Mouse (Mus musculus) kidney, embryonic 15.5 days (tissue): Measurements from ENCODE around the gene Muc4. TPM values are rescaled to one million over a fixed set of nuclear protein-coding genes. Genes with fewer than 3 reads are reported as not detected.

ENCODE experiments used
- ATAC-seq: fragments of 200-750 bp; cut with Nextera tagmentation; replicated peaks from 2 replicates; pipeline ENCODE4 v1.8.0; 2017; ENCODE audit warnings: moderate TSS enrichment; ENCODE audit not compliant: low FRiP score
- H3K27ac ChIP-seq: fragments of 300-500 bp; sonication (generic); 2 replicates; pipeline ENCODE4 v1.5.1; 2015; ENCODE audit warnings: mild to moderate bottlenecking, inconsistent platforms
- H3K27me3 ChIP-seq: fragments of 300-500 bp; sonication (generic); 2 replicates; pipeline ENCODE4 v1.6.1; 2015; ENCODE audit warnings: inconsistent platforms
- H3K36me3 ChIP-seq: fragments of 300-500 bp; sonication (generic); 2 replicates; pipeline ENCODE4 v1.6.1; 2015; ENCODE audit warnings: inconsistent platforms
- H3K4me1 ChIP-seq: fragments of 300-500 bp; sonication (generic); 2 replicates; pipeline ENCODE4 v1.6.1; 2015; ENCODE audit warnings: inconsistent platforms
- H3K4me2 ChIP-seq: fragments of 300-500 bp; sonication (generic); 2 replicates; pipeline ENCODE4 v1.6.1; 2015; ENCODE audit warnings: moderate library complexity, mild to moderate bottlenecking, inconsistent platforms
- H3K4me3 ChIP-seq: fragments of 300-500 bp; sonication (generic); replicated peaks from 2 replicates; pipeline ENCODE4 v1.5.1; 2015; ENCODE audit warnings: mild to moderate bottlenecking, inconsistent platforms
- H3K9ac ChIP-seq: fragments of 300-500 bp; sonication (generic); 2 replicates; pipeline ENCODE4 v1.6.1; 2015; ENCODE audit warnings: mild to moderate bottlenecking, inconsistent platforms
- H3K9me3 ChIP-seq: fragments of 300-500 bp; sonication (generic); replicated peaks from 2 replicates; pipeline ENCODE4 v1.6.1; 2016; ENCODE audit warnings: inconsistent platforms
- WGBS: fragments of 180-500 bp; shearing (Covaris S2); methylation state at CpG from one replicate; pipeline ENCODE4 v1.1.7; 2015; ENCODE audit warnings: mixed read lengths; 5-methylcytosine and 5-hydroxymethylcytosine counted together
- polyA plus RNA-seq: library from polyadenylated mRNA; unstranded; fragments of >200 nt; fragmentation: Nextera tagmentation; extraction: Ambion mirVana; gene quantifications from 2 replicates; pipeline ENCODE4 v1.2.1, GENCODE M21; 2015

The Muc4 gene
- polyA plus RNA-seq, 1 experiment from 2014 or later = 0.25 TPM

DNA sequence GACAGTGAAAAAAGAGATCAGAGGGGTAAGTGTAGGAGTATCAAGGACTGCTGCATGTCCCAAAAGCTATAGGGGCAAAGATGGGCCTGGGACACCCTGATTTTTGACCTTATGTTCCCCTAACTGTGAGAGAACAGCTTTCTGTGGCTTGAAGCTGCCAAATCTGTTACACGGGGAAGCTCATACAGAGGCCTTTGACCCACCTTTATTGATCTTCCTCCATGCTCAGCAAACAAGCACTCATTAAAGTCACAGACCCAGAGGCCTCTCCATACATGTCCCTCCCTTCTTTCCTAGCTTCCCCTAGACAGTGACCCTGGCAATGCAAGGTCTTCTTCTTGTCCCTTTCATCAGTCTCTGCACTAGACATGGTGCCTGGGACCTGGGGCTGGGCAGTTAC, 7.0 kb upstream of the Muc4 start:
- 0 out of 2 replicates have a peak, but pooled peaks cover 8% of the 10 kb centered on the region for H3K4me1 ChIP-seq
- no peaks in the 10 kb centered on the region for H3K36me3 ChIP-seq
- no peaks in the 10 kb centered on the region for H3K27me3 ChIP-seq
- H3K4me2 ChIP-seq = no peak overlapping the region
- no peak overlapping the region for H3K27ac ChIP-seq
- 38% methylated on average over 1 of the region's 1 CpGs for WGBS
- ATAC-seq = no peak
- no peak overlapping the region for H3K4me3 ChIP-seq
- no peaks in the 10 kb centered on the region for H3K9me3 ChIP-seq
- H3K9ac ChIP-seq = no peak overlapping the region

DNA sequence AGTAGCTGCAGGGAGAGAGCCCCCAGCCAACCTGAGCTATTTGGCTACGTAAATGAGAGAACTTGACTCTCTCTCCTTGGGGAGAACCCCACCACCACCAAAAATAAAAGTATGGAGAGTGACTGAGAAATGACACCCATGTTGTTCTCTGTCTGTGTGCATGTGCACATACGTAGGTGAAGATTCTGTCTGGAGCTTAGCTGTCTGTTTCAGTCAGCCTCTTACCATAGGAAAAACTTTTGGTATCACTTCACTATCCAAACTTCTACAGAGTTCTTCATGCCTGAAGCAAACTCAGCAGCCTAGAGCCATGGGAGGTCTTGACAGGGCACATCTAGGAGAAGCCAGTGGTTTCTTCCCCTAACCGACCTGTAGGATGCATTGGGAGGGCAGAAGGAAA, 2.5 kb upstream of the Muc4 start:
- no peaks in the 10 kb centered on the region for H3K27me3 ChIP-seq
- H3K36me3 ChIP-seq = no peaks in the 10 kb centered on the region
- 0 out of 2 replicates have a peak, but pooled peaks cover 6% of the 10 kb centered on the region for H3K4me1 ChIP-seq
- no peak overlapping the region for H3K4me3 ChIP-seq
- WGBS = 89% methylated on average over 3 of the region's 3 CpGs
- no peak for ATAC-seq
- H3K9ac ChIP-seq = no peak overlapping the region
- no peak overlapping the region for H3K4me2 ChIP-seq
- H3K27ac ChIP-seq = no peak overlapping the region
- no peaks in the 10 kb centered on the region for H3K9me3 ChIP-seq

DNA sequence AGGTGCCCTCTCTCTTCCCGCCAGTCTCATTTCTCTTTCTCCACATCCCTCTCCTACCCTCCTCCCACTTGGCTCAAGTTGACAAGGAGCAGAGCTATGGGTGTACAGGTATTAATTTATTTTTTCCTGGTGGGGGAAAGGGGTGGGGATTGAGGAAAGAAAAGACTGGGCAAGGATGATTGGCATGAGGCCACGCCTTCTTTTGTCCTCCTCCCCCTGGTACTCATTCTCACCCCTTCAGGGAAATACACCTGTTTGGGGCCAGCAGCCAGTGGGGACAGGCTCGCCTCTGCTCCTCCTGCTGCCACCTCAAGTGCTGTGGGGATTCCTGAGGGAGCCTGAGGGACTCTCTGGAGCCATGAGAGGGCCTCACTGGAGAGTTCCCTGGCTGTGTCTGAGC, 336 bp downstream of the Muc4 start:
- H3K9ac ChIP-seq = no peak overlapping the region
- no peaks in the 10 kb centered on the region for H3K36me3 ChIP-seq
- no peak overlapping the region for H3K4me2 ChIP-seq
- ATAC-seq = no peak
- H3K4me1 ChIP-seq = no peaks in the 10 kb centered on the region
- 52% methylated on average over 3 of the region's 3 CpGs for WGBS
- no peaks in the 10 kb centered on the region for H3K27me3 ChIP-seq
- no peak overlapping the region for H3K4me3 ChIP-seq
- no peaks in the 10 kb centered on the region for H3K9me3 ChIP-seq
- H3K27ac ChIP-seq = no peak overlapping the region

DNA sequence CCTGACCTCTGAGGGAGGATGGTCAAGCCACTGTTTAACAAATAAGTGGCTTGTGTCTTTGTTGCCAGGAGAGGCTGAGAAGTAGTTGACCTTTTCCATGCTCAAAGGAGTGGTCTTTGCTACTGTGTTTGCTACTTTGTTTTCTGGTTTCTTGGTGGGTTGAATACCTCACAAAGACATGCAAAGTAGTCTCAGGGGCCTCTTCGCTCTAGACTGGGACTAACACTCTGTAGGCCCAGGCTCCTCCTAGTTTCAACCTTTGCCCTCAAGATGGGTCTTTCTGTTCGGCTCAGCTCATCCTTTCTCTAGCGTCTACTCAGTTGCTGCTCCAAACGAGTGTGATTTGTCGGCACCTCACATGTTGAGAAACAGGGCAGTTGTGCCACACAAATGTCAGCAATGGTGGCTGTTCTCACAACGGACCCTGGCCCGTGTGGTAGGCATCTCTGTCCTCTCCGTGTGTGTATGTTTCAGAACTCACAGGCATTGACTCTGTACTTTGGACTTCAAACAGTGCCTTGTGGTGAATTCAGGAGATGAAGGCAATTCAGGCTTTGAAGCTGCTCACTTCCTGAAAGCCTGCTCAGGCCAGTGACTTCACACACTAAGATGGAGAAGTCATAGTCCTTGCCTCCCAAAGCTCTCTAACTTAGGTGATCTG, 4.4 kb downstream of the Muc4 start:
- H3K9ac ChIP-seq = no peak overlapping the region
- H3K9me3 ChIP-seq = no peaks in the 10 kb centered on the region
- no peak overlapping the region for H3K4me2 ChIP-seq
- no peak overlapping the region for H3K27ac ChIP-seq
- no peak overlapping the region for H3K4me3 ChIP-seq
- H3K27me3 ChIP-seq = no peaks in the 10 kb centered on the region
- 80% methylated on average over 8 of the region's 8 CpGs for WGBS
- no peaks in the 10 kb centered on the region for H3K36me3 ChIP-seq
- no peak for ATAC-seq
- no peaks in the 10 kb centered on the region for H3K4me1 ChIP-seq

DNA sequence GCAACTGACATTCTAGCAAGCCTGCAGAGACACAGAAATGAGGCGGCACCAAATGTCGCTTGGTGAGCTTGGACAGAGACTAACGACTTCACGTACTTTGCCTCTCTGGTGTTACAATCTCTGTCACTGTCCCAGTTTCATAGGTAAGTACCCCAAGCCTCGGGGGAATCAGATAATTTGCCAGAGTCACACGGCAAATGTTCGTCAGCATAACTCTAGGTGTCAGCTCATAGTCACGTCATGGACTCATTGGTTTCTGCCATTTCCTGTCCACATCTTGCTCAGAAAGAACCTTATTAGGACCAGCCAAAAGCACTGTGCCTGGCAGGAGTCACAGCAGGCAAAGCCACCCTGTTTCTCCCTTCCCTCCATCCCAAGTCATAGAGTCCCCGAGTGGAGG, 5.7 kb downstream of the Muc4 start:
- Histone ChIP-seq H3K4me3 (no peak overlapping the region), H3K4me1 (peaks cover 4% of the 10 kb centered on the region; the same call in 1 of the 2 replicates), H3K9me3 (no peaks in the 10 kb centered on the region), H3K4me2 (no peak overlapping the region), H3K36me3 (no peaks in the 10 kb centered on the region), H3K9ac (no peak overlapping the region), H3K27me3 (no peaks in the 10 kb centered on the region), H3K27ac (no peak overlapping the region)
- no peak for ATAC-seq
- 73% methylated on average over 9 of the region's 9 CpGs for WGBS

DNA sequence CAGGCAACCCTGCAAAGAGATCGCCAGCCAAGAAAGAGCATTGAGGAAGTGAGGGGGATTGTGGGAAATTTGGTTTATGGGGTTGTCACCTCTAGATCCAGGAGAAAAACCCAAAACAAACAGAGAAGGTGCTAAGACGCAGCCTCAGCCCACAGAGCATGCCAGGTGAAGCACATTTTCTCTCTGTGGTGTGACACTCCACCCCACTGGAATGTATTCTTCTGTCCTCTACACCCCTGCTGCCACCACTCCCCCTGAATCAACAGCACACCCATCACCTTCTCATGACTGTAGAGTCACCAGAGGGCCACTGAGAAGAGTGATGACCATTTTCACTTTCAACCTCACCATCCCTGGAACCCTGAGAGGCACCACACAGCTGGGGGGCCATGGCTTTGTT, 7.0 kb downstream of the Muc4 start:
- Histone ChIP-seq H3K4me2 (no peak overlapping the region), H3K27ac (no peak overlapping the region), H3K9ac (no peak overlapping the region), H3K9me3 (no peaks in the 10 kb centered on the region), H3K4me3 (no peak overlapping the region), H3K36me3 (no peaks in the 10 kb centered on the region), H3K4me1 (peaks cover 4% of the 10 kb centered on the region; the same call in 1 of the 2 replicates), H3K27me3 (no peaks in the 10 kb centered on the region)
- ATAC-seq = no peak
- 68% methylated on average over 2 of the region's 2 CpGs for WGBS

DNA sequence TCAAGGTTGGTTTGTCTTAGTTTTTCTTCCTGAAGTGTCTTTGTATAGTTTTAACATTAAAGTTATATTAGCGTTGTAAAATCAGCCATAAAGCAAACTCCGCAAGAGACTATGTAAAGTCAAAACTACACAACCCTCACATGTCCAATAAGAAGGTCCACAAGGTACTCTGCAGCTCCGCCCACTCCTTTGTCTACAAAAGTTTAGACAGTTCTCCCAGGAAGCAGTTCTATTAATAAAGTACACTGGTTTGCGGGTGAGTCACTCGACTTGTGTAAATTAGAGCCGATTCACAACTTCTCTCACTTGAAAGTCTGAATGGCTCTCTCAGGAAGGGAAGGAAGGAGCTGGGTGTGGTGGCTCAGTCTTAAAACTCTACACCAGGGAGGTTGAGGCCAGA, 10.2 kb downstream of the Muc4 start:
- no peak overlapping the region for H3K27ac ChIP-seq
- WGBS = 65% methylated on average over 6 of the region's 6 CpGs
- ATAC-seq = no peak

DNA sequence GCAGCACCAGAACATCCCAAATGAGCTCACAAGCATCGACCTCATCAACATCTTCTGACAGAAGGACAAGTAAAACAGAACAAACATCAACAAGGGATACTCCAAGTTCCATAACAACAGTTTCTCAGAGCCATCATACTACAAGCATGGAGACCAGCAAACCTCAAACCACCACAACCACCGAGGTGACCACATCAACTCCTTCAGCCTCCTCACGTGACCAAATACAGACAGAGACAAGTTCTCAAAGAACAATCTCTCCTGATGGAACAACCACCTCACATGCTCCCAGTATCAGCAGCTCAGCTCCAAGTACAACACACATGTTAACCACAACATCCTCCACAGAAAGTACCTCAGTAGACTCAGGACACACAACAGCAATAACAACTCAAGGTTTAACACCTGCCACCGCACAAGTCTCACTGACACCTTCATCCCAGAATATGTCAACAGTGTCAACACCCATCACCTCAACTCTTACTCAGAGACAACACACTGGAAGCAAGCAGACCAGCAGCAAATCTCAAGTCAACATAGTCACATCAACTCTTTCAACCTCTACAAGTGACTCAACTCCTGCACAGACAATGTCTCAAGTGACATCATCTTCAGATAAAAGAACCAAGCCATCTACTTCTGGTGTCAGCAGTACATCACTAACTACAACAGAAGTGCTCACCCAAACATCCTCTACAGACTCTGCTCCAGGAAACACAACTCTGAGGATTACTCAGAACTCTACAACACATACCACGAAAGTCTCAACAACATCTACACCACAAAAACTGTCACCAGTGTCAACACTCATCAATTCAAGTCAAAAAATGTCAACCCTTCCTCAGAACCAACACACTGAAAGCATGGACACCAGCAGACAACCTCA, 14.8 kb downstream of the Muc4 start:
- Histone ChIP-seq H3K27ac (no peak overlapping the region), H3K4me1 (peaks cover 2% of the 10 kb centered on the region; the same call in 1 of the 2 replicates), H3K27me3 (no peaks in the 10 kb centered on the region), H3K9me3 (no peaks in the 10 kb centered on the region), H3K36me3 (no peaks in the 10 kb centered on the region), H3K9ac (no peak overlapping the region), H3K4me3 (no peak overlapping the region), H3K4me2 (no peak overlapping the region)
- 85% methylated on average over 5 of the region's 5 CpGs for WGBS
- no peak for ATAC-seq

More for the DNA sequence above, 10.2 kb downstream of the Muc4 start:
- Histone ChIP-seq H3K4me2 (no peak overlapping the region), H3K4me1 (peaks cover 4% of the 10 kb centered on the region; the same call in 1 of the 2 replicates), H3K27me3 (no peaks in the 10 kb centered on the region), H3K9ac (no peak overlapping the region), H3K4me3 (no peak overlapping the region), H3K36me3 (no peaks in the 10 kb centered on the region), H3K9me3 (no peaks in the 10 kb centered on the region)

DNA sequence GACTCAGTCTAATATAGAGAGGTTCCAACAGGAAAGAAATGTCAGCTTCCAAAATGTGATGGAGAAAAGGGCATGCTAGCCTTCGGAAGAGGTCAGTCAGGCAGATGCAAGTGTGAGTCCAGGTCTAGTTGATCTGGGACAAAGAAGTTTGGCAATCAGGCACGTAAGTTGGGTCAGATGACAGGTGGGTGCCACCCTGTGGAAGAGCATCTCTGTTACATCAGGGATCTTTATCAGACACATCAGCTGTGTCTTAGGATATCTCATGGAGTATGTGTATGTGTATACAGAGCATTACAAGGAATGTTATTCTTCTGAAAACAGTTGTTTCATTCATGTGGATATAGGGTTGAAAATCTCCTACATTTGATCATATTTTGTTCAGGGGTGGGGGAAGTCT, 28.9 kb downstream of the Muc4 start:
- no peaks in the 10 kb centered on the region for H3K9me3 ChIP-seq
- H3K27ac ChIP-seq = no peak overlapping the region
- H3K4me1 ChIP-seq = no peaks in the 10 kb centered on the region
- H3K27me3 ChIP-seq = no peaks in the 10 kb centered on the region
- WGBS = 73% methylated on average over 2 of the region's 2 CpGs
- no peak overlapping the region for H3K4me3 ChIP-seq
- H3K9ac ChIP-seq = no peak overlapping the region
- no peak for ATAC-seq
- H3K4me2 ChIP-seq = no peak overlapping the region
- no peaks in the 10 kb centered on the region for H3K36me3 ChIP-seq

DNA sequence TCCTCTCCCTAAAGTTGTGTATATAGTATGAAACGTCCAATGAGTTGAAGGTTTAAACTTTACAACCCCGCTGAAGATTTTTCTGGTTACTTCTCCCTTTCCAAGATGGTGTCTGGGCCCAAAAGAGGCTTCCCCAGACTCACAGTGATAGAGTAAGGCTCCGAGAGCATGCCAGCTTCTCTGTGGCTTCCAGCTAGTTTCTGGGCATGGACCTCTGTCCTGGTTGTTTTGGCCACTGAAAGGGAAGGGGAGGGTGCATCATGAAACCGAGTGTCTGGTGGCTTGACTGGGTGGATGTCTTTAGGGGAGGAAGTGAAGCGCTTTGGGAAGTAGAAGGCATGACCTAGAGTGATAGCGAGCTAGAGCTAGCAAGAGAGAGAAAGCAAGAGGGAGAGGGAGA, 29.3 kb downstream of the Muc4 start:
- Histone ChIP-seq H3K9ac (no peak overlapping the region), H3K4me3 (no peak overlapping the region), H3K27ac (no peak overlapping the region), H3K9me3 (no peaks in the 10 kb centered on the region), H3K27me3 (no peaks in the 10 kb centered on the region), H3K4me1 (no peaks in the 10 kb centered on the region), H3K4me2 (no peak overlapping the region), H3K36me3 (no peaks in the 10 kb centered on the region)
- ATAC-seq = no peak
- WGBS = 79% methylated on average over 6 of the region's 6 CpGs

DNA sequence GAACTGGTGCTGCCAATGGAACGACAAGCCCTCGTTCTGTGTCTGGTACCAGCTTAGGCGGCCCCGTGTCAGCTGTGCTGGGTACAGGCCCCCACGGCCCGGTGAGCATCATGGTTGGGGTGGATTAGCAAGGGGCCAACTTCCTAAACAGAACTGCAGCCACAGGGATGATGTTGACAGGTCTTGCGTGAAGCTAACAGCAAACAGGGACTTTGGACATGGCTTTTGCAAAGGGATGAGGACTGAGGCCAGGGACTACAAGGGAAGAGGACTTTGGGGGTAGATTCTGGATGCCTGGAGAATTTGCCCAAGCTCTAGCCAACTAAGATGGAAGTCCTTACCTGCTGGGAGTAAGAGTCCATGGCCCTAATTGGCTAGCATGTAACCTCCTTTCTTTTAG, 31.2 kb downstream of the Muc4 start:
- Histone ChIP-seq H3K4me1 (no peaks in the 10 kb centered on the region), H3K36me3 (no peaks in the 10 kb centered on the region), H3K4me2 (no peak overlapping the region), H3K27me3 (no peaks in the 10 kb centered on the region), H3K27ac (no peak overlapping the region), H3K4me3 (no peak overlapping the region), H3K9me3 (no peaks in the 10 kb centered on the region), H3K9ac (no peak overlapping the region)
- WGBS = 94% methylated on average over 7 of the region's 7 CpGs
- no peak for ATAC-seq

DNA sequence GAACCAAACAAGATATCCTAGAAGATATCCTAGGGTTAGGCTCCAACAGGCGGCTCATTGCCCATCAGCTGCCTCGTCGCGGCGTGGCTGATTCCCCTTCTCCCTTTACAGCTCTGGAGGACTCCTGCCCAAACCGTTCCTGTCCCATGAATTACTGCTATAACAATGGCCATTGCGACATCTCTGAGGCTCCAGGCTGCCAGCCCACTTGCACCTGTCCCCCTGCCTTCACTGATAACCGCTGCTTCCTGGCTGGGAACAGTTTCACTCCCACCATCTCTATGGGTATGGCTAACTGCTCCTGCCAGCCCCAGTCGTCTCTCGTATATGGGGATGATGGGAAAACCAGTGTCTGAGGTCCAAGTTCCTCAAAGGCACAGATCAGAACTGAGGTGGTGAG, 41.0 kb downstream of the Muc4 start:
- H3K36me3 ChIP-seq = no peaks in the 10 kb centered on the region
- WGBS = 59% methylated on average over 10 of the region's 10 CpGs
- H3K4me1 ChIP-seq = no peaks in the 10 kb centered on the region
- H3K9me3 ChIP-seq = no peaks in the 10 kb centered on the region
- H3K4me2 ChIP-seq = no peak overlapping the region
- no peak overlapping the region for H3K4me3 ChIP-seq
- no peak overlapping the region for H3K27ac ChIP-seq
- no peak overlapping the region for H3K9ac ChIP-seq
- no peak for ATAC-seq
- no peaks in the 10 kb centered on the region for H3K27me3 ChIP-seq
